Mouse (Mus musculus) layer of hippocampus, adult 9-10 months (tissue): ENCODE measurements around the gene Tlx1.

ENCODE experiments used
- DNase-seq: peaks from one replicate; pipeline ENCODE4 v3.0.0; 2022; ENCODE audit warnings: low spot score

Gene Tlx1

DNA sequence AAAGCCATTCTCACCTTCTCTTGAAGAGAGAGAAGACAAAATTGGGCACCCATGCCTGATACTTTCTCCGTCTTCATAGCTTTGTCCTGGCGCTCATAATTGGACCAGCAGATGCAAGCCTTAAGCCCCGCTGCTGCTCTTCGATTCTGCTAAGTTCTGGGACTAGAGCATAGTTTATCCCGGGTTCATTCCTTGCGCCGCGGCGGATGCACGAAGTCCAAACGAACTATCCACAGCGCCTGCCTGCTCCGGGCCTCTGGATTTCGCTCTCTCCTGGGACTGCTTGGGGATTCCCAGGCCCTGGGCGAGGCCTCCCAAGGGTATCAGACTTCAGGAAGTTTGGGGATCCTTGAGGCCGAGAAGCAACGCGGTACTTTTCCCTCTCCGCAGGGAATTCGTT is 8.4 kb downstream of the Tlx1 start:
- no peak for DNase-seq

DNA sequence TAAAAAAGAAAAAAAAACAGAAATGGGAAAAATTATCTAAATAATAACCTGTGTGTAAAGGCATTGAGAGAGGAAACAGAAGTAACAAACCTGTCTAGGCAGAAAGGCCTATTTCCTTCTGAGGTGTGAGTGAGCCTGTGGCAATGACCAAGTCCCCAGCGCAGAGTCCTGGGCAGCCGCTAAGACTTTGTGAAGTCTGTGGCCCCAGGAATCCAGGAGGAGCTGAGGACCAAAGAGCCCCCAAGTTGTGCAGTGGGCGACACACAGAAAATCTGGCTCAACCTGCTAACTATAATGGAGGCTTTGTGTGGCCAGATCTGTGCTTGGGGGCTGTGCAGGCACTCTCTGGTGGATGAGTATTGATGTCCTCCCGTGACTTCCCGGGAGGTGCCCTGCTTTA is 9.0 kb downstream of the Tlx1 start:
- DNase-seq = no peak

DNA sequence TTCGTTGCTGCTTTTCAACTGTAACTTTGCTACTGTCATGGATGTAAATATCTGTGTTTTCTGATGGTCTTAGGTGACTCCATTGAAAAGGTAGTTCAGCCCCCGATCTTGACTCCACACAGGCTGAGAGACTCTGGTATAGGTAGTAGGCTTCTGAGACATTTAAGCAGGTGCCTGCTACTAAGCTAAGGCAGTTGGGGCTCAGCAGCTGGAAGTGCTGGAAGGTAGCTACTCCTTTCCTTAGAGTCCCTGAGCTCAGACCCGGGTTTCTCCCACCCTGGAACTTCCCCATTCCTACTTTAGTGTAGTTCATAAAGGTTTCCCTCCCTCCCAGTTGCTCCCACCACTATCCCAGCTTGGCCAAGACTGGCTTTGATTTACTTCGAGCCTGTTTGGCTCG is 9.5 kb downstream of the Tlx1 start:
- DNase-seq = no peak

DNA sequence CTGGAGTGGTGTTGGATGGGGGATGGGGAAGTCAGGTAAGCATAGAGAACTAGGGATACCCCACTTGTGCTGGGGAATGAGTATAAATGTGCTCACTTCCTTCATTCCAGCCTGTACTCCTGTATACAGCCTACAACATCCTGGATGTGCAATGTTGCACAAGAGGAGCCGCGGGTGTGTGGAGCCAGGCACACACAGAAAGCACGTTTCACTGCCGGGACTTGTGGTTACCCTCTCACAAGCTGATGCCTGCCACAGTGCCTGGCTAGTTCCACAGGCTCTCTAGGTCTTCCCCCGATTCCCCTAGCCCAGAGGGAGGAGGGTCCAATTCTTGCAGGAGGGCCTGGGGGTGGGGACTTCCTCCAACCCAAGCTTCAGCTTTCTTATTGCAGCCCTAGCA is 10.0 kb downstream of the Tlx1 start:
- no peak for DNase-seq

DNA sequence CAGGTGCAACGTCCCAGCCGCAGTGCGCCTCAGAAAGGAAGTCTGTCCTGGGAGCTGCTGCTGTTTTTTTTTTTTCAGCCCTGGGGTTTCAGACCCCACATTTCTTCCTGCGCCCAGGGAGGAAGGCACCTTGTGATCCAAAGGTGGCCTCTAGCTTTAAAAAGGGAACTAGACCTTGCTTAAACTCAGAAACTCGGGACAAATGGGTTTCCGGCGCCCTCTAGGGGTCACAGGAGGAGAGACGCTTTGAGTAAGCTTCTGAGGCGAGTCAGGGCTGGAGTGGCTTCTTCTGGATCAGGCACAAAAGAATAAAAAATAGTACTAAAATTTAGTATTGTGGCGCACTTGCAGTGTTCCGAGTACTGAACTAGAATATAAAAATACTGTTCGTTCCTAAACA is 10.6 kb downstream of the Tlx1 start:
- DNase-seq = peak; percentile 18

DNA sequence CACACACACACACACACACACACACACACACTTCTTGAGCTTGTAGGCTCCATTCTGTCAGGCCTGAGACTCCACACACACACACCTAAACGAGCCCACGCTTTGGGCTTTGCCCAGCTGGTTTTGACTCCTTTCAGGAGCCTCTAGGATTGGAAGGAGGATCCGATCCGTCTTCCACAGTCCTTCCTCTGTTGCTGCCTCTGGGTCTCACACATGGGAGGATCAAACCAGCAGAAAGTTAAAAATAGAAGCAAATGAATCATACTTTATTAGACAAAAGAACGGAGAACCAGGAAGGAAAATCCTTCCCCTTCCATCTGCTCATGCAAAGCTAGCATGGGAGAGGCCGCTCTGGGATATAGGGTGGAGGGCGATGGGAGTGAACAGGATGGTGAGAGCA is 11.7 kb downstream of the Tlx1 start:
- DNase-seq = no peak

DNA sequence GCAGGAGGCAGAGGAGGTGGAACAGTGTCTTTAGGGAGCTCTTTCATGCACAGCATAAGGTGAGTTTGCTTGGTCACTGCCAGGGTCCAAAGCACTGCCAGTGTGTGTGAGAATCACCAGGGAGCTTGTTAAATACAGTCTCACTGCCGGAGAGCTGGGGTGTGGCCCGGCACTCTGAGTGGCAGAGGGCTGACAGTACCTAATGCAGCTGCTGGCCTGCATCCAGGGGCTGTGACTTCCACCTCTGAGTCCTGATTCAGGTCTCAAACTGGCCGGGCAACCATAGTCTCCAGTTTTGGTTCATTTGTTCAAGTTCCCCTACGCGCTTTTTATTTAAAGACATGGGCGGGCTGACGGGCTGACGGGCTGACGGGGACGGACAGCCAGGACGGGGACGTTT is 12.4 kb downstream of the Tlx1 start:
- no peak for DNase-seq

DNA sequence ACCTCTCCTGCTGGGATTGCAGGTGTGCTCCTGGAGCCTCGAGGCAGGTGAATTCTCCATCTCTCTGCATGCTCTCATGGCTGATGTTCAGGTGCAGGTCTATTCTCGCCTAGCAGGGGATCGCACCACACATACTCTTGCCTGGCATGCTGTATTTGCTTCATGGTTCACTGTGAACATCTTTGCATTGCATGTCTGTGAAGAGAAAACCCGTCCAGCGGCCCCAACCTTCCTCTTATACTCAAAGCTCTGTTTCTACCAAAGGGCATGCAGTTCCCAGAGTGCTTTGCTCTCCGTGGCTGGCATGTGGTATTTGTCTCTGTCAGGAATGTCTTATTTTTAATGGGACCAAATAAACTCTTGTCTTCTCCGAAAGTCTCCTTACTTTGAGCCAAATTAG is 20.0 kb downstream of the Tlx1 start:
- DNase-seq = no peak

DNA sequence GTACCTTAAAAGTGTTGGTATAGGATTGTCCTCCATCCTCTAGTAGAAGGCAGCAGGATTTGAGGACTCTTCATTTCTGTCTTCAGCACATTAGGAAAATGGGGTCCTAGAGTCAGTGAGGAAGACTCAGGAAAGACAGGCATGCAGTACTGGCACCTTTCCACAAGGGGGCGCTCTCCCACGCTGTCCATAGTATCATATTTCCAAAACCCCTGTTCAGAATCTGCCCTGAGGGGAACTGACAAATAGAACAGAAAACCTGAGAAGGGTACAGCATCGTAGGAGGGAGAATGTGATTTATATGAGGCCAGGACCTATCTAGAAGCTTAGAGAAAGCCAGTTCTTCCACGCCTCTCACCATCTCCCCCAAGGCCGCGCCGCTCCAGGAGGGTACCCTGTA is 24.3 kb downstream of the Tlx1 start:
- no peak for DNase-seq

DNA sequence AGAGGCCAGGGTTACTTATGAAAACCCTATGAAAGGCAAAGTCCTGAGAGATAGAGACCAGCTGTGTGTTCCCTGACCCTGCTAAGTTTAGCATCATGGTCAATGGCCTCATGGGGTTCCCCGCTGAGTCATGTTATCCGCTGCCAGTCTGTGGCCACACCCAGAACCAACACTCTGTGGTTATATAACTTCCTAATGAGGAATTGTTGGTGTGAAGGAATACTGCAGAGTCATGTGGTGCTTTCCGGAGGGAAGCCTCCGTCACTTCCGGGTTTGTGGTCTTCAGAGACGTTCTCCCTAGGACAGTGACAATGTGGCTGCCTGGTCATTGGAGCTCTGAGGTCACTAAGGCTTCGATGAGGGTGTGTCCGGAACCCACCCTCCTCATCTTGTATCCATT is 25.8 kb downstream of the Tlx1 start:
- DNase-seq = no peak

DNA sequence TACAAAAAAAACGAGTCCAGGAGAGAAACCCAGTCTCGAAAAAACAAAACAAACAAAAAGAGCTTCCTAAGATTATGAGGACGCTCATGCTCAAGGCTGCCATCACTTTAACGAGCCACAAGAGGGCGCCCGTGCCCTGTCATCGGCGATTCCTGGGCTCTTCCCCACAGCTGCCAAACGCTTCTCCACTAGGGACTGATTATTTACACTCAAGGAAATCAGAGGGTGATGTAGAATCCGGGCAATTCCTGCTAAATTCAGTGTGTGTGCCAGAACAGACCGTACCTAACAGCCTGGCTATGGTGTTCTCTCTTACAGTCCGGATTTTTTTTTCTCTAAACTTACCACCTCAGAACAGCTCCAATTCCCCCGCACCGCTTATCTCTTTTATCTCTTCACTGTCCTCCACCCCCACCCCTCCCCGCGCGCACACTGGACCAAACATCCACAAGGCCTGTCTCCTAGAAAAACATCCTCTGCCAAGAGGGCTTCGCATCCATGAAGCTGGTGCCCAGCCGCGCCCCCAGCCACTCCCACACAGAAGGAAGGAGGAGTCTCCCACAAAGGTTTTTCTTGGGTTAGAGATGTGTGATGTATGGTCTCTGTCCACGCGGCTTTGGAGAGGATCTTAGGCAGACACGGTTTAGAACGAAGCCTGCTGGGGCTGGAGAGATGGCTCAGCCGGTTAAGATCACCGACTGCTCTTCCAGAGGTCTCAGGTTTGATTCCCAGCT is 26.7 kb downstream of the Tlx1 start:
- peak; percentile 9 for DNase-seq

DNA sequence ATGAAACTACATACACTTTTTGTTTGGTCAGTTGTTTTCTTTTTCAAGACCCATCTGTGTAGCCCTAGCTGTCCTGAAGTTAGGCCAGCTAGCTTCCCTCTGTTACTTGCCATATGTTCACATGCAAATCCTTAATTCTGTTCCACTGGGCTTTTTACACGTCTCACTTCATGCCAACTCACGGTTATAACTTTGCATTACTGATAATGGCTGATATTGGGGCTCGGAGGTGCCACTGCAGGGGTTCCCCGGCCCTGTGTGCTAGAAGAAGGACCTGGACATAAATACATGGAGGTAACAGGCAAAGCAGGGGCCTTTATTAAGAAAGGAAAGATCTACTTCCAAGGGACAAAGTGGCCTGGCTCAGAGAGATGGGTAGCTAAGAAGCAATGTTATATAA is 29.0 kb downstream of the Tlx1 start:
- no peak for DNase-seq

DNA sequence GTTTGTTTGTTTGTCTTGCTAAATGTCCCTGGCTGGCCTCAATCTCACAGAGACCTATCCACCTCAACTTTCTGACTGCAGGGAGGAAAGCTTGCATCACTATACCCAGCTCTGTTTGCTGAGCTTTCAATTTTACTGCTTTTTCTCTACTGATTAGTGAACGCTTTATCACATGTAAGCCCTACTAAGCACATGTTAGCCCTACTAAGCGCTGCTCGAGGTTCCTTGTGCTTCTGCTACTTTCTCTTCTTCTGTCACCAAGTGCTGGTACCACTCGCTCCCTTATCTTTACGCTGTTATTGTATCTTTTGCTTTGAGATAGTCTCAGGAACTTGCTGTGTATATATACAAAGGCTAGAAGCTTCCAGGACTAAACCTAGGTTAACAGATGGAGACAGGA is 30.0 kb downstream of the Tlx1 start:
- no peak for DNase-seq

DNA sequence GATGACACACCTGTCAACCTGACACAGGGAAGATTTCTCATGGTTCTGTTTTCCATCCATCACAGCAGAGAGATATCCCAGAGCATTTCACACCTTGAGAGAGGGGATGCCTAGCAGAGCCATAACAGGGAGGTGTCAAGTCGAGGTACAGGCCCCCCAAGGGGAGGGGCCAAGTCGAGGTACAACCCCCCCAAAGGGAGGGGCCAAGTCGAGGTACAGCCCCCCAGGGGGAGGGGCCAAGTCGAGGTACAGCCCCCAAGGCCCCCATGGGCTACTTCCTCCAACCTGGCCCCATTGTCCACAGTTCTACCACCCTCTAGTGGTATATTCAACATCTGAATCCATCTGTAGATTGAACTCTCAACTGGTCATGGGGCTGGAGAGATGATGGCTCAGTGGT is 44.2 kb downstream of the Tlx1 start:
- DNase-seq = no peak

DNA sequence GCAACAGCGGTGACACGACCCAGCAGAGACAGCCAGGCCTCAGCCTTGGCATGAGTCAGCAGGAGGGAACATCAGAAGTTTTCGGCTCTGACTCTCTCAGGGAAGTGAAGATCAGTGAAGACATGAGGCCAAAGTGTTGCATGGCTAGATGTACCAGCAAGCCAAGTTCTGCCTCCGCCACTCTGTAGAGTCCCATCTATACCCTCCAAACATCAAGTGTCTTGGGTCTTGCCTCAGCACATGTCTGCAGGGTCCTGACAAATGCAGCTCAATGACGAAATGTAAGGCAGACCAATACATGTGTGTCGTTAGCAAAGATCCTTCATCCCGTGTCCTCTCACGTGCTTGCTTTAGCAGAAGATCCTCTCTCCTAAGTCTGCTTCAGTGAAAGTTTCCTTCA is 46.5 kb downstream of the Tlx1 start:
- DNase-seq = no peak

DNA sequence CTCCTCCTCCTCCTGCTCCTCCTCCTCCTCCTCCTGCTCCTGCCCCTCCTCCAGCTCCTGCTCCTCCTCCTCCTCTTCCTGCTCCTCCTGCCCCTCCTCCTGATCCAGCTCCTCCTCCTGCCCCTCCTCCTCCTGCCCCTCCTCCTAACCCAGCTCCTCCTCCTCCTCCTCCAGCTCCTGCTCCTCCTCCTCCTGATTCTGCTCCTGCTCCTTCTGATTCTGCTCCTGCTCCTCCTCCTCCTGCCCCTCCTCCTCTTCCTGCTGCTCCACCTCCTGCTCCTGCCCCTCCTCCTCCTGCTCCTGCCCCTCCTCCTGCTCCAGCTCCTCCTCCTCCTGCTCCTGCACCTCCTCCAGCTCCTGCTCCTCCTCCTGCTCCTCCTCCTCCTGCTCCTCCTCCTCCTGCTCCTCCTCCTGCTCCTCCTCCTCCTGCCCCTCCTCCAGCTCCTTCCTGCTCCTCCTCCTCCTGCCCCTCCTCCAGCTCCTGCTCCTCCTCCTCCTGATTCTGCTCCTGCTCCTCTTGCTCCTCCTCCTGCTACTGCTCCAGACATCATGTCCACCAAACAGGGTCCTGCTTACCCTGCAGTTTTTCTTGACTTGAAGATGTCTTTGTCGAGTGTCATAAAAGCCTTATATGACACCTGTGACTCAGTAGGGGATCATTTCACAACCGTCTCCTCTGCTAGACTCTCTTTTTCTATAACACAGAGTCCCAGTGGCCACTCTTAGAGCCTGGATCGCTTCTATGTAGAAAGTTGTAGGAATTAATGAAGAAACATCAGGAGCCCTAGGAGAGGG is 55.0 kb downstream of the Tlx1 start:
- DNase-seq = no peak
